Mouse (Mus musculus): ENCODE data around the gene Vwf. TPM values are rescaled to one million over a fixed set of nuclear protein-coding genes. Genes with fewer than 3 reads are reported as not detected.

Gene Vwf
- total RNA-seq, 2 experiments from 2014 or later: 86.0 to 87.2 TPM

GRCm38 (mm10) chr6:125640486-125640885 is 93.9 kb downstream of the Vwf start:
- DNase-seq: no peak

DNA sequence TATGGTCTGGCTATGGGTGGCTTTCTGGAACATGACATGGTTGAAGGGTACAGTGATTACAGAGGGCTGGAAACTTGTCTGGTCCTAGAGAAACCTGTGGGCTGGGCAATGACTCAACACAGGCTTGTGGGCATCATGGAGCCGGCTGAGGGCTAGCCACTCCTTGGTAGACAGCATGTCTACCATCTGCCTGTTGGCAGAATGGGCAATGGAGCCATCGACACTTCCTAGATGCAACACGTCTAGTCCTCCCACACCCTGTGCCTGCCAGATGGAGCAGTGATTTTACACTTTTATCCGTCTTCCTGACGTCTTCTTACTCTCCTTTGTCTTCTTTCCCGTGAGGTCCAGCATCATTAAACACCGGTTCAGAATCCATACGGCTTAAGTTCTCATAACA is 94.6 kb downstream of the Vwf start:
- no peak for DNase-seq

DNA sequence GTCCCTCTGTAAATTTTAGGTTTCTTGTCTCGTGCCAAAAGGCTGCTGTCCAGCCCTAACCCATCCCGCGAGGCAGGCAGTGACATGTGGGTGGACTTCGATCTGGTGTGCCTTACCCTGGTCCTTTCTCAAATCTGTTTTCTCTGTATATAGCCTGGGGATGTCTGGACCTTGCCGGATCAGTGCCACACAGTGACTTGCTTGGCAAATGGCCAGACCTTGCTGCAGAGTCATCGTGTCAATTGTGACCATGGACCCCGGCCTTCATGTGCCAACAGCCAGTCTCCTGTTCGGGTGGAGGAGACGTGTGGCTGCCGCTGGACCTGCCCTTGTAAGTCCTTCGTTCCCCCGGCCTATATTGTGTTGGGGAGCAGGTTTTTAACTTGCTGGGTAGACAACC is 102.4 kb downstream of the Vwf start:
- DNase-seq: no peak

- no peak for DNase-seq
Observed at GRCm38 (mm10) chr6:125651335-125651734, 104.8 kb downstream of the Vwf start.

- no peak for DNase-seq
Observed at GRCm38 (mm10) chr6:125653416-125653815, 106.8 kb downstream of the Vwf start.

DNA sequence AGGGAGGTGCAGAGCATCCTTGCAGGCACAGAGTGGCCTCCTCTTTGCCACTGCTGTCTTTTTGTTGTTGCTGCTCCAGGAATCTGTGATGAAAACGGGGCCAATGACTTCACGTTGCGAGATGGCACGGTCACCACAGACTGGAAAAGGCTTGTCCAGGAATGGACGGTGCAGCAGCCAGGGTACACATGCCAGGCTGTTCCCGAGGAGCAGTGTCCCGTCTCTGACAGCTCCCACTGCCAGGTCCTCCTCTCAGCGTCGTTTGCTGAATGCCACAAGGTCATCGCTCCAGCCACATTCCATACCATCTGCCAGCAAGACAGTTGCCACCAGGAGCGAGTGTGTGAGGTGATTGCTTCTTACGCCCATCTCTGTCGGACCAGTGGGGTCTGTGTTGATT is 110.3 kb downstream of the Vwf start:
- no peak for DNase-seq

DNA sequence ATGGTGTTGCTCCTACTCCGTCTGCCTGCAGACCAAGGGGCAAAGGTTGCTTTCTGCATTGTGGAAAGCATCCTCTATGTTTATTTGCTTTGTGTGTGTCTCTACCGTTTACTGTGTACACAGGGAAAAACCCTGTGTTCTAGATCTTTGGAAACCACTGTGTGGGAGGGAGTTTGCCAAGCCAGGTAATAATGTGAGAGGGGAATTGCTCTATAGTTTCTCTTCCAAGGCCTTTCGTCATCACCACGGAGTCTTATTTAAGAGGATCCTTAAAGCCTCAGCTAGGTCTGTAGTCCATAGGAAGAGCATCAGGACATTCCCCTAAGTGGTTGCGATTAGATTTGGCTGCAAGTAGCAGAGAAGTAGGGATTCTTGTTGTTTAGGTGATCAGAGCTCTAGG is 111.4 kb downstream of the Vwf start:
- DNase-seq: no peak

DNA sequence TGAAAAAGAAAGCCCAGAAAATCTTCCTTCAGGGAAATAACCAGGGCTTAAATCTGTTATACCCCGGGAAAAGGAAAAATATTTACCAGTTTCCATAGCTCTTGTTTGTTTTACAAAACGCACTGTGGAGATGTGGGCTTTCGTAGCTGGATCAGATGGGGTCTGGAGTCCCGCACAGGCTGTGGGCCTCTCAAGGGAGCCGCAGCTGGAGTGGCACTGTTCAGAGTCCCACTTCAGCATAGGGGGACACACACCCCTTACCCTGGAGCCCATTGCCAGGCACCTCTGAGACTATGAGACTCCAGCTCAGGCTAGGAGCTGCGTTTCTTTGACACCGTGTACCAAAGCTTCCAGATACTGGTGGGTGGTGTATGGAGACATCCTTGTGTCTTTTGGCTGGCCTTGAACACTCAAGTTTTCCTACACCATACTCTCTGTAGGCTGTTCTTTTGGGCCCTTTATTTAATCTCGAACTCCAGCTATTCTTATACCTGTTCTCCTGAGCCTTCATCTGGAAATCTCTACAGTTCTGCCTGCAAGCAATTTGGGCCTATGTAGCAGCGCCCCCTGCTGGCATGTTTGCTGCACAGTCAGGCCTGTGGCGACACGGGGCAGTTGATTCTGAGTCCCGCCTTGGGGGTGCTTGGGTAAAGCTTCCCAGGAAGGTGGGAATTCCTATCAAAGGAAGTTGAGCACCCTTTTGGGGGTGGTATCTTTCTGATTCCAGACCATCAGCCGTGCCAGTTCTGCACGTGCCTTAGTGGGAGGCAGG is 114.7 kb downstream of the Vwf start:
- DNase-seq: peak; percentile 85

DNA sequence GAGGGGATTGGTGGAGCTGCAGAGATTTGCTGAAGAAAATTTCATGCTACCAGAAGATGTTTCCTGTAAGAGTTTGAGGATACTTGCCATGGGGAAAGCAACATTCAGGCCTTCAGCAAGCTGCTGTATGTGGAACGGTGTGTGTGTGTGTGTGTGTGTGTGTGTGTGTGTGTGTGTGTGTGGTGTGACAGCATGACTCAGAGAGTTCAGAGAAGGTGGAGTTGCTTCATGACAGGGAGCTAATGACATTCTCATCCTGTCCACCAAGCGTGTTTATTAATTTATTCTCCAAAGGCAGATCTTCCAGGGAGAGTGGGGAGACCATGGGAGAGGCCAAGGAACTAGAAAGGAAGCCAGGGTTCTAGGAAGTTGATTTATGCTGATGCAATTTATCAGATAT is 117.3 kb downstream of the Vwf start:
- no peak for DNase-seq

DNA sequence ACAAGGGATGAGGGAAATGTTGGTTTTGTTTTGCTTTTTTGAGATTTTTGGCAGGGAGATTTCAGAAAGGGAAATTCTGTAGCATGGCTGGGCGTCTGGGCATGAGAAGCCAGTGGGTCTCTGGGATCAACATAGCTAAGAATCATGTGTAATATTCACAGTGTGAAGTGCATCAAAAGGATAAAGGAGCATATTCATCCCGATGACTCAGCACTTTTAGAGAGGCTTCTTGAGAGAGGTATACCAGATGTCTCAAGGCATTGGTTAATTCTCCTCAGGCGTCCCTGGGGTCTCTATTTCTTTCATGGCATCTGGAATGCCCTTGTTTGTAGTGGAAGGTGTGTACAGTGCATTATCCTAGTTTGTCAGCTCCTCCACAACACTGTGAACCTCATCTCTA is 125.3 kb downstream of the Vwf start:
- no peak for DNase-seq

DNA sequence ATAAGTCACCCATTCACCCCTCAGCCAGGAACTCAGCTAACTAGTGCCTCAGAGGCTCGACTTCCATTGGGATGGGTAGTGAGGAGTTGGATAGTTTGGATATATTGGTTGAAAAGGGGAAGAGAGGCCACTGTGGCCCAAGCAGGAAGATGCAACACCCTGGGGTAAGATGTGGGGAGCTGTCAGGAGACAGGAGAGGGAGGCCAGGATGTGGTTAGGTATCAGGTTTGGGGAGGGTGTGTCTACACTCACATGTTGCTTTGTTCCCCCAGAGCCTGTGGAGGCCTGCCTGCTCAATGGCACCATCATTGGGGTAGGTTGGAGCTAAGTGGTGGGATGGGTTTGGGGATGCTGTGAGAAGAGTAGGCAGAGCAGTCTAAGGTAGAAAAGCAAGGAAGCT is 131.9 kb downstream of the Vwf start:
- no peak for DNase-seq

- DNase-seq: no peak
Observed at GRCm38 (mm10) chr6:125680613-125681012, 134.0 kb downstream of the Vwf start.

- no peak for DNase-seq
Observed at GRCm38 (mm10) chr6:125685420-125685819, 138.8 kb downstream of the Vwf start.

DNA sequence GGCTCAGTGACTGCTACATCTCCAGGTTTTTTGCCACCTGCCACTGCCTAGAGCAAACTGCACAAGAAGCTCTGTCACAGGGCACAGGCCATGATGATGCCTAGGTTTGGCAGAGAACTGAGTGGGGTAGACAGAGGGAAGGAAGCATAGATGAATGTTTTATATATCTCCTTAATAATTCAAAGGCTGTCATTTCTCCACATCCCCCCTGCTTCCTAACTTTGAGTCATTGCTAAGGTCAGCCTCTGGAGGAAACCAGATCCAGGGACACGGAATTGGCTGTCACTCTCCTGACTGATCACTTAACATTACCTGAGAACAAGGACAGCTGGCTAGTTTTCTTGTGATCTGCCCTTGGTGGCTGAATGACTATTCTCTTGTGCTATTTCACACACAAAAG is 141.4 kb downstream of the Vwf start:
- DNase-seq: no peak

DNA sequence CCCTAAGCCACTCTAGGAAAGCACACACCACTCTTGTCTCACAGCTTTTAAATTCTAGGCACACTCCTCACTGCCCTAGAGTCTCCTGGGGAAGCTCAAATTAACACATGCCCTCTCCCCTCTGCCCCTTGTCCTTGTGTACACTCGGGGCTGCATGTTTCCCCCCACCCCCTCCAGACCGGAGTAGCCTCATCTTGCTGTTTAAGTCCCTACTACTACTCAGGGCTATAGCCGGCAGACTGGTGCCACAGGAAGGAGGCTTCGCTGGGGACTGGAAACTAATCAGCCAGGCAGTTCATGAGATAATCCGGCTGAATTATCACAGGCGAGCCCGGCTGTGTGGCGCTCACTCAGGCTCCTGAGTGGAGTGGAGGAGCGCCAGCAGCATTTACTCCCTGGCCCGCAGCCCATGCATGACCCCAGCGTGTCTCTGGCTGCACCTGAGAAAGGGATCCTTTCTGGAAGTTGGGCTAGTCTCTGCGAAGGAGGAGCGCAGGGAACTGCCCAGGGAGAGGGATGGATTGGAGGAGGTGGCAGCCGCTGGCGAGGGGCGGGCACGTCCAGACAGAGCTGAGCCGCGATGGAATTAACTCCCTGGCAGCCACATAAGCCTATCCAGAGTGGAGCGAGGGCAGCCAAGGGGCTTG is 143.6 kb downstream of the Vwf start, which contains the start of gene Ano2:
Gene Ano2 (plus strand): TSS at position 363 of the 647 bp plus-strand sequence.
- DNase-seq: no peak

- DNase-seq: no peak
Observed at GRCm38 (mm10) chr6:125701146-125701545, 154.6 kb downstream of the Vwf start.

GRCm38 (mm10) chr6:125711261-125711660 is 164.7 kb downstream of the Vwf start:
- no peak for DNase-seq

DNA sequence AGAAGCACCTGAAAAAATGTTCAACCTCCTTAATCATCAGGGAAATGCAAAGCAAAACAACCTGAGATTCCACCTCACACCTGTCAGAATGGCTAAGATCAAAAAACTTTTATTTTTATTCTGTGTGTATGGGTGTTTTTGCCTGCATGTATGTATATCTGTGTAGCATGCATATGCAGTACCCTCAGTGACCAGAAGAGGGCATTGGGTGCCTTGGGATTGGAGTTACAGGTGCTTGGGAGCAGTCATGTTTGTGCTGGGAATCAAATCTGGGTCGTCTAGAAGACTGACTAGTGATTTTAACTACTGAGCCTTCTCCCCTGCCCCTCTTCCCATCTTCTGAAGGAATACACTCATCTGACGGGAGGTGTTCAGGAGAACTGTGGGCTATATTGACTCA is 179.8 kb downstream of the Vwf start:
- DNase-seq: no peak

GRCm38 (mm10) chr6:125727484-125727911 is 180.9 kb downstream of the Vwf start:
- DNase-seq: no peak

DNA sequence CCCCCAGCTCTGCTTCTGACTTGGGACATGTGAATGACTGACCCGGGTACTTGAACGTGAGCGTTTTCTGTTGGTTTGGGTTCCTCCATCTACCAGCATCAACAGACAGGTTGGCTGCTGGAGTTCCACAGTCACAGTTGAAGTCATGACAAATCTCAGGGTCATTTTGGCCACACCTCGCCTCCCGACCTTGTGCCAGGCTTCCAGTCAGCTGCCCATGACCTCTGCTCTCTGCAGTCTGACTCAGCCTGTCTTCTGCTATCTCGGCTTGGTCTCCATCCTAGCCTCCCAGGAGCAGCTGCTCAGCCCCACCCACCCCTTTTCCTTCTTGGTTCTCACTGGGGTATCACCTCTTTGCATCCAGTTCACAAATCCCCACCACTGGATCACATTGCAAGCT is 182.9 kb downstream of the Vwf start:
- no peak for DNase-seq

GRCm38 (mm10) chr6:125729986-125730535 is 183.5 kb downstream of the Vwf start:
- DNase-seq: no peak
